Mouse (Mus musculus) kidney, postnatal 10 days (tissue): ENCODE data around the gene Rsad2.
"Not testable (repeated sequence)": the region's sequence is repeated elsewhere in the genome, so short reads cannot be mapped to it uniquely, and the experiment has no call there.

Source experiments
- DNase-seq: peaks from one replicate; pipeline ENCODE4 v3.0.0; 2021; ENCODE audit warnings: mixed read lengths

Rsad2 gene

DNA sequence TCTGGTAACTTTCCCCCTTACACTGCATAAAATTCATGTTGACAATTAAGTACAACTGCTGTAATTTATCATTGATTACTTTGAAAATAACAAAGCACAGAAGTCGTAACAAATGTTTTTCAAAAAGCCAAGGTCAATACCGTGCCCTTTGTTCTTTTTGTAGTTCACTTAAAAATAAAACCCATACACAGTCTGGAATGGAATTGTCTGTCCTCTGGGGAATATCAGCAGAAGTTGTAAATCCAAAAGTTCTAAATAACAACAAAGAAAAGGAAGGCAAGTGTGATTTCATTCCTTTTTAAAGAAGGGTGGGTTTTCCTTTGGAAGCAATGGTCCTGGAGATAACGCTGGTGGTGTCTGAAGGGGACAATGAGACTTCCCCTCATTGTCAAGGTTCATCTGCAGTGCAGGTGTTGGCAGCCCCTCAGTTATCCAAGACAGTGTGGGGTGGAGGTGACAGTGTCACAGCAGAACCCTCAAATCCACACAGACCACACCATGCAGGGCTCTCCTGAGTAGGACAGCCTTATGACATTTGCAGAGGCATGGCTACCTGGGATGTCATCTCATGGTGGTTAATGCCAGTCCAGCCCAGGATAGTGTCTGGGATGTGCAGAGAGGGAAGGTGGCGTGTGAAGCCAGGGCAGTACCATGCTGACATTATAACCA is 9.7 kb downstream of the Rsad2 start:
- DNase-seq, result no peak

- no peak for DNase-seq
Observed at GRCm38 (mm10) chr12:26444511-26444910, 11.7 kb downstream of the Rsad2 start.

- peak; percentile 93 for DNase-seq
Observed at GRCm38 (mm10) chr12:26444054-26444453, 12.2 kb downstream of the Rsad2 start.

DNA sequence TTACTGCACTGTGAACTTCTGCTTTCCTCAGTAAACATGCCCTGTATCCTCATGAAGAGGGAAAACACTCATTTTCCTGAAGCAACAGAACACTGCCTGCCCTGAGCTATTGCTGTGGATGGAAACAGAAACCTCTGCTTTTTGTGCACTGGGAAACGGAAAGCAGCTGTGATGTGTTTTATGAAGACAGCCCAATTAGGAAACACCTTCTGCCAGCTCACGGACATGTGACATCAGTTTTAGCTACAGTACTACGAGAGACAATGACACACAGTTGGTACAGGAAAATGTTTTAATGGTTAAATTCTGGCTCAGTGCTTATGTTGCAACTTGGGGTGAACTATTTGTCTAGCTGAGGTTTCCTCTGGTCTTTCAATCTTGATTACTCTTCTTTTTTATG is 16.9 kb downstream of the Rsad2 start:
- DNase-seq, result no peak

- no peak for DNase-seq
Observed at GRCm38 (mm10) chr12:26437950-26438349, 18.3 kb downstream of the Rsad2 start.

DNA sequence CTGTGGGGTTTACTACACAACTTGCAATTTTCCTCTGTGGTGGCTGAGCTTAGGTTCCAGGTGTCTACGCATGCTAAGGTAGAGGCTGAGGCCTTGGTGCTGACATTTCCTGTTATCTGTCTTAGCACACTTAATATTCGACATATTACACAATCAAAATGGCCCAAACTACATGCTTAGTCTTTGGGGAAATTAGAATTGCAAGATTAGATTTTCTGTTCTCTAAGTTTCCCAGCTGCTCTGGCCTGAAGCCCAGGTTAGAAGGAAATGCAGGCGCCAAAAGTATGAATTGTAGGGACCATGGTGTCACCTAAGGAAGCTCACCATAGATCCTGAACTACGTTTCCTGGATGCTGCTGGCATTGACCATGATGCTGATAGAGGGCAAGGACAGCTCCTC is 19.9 kb downstream of the Rsad2 start:
- peak; percentile 57 for DNase-seq

GRCm38 (mm10) chr12:26428771-26429170 is 27.5 kb downstream of the Rsad2 start:
- not testable (repeated sequence) for DNase-seq

GRCm38 (mm10) chr12:26424841-26425240 is 31.4 kb downstream of the Rsad2 start:
- no peak for DNase-seq

GRCm38 (mm10) chr12:26418322-26418721 is 37.9 kb downstream of the Rsad2 start:
- DNase-seq, result no peak

GRCm38 (mm10) chr12:26416636-26417295 is 39.5 kb downstream of the Rsad2 start:
- no peak for DNase-seq

DNA sequence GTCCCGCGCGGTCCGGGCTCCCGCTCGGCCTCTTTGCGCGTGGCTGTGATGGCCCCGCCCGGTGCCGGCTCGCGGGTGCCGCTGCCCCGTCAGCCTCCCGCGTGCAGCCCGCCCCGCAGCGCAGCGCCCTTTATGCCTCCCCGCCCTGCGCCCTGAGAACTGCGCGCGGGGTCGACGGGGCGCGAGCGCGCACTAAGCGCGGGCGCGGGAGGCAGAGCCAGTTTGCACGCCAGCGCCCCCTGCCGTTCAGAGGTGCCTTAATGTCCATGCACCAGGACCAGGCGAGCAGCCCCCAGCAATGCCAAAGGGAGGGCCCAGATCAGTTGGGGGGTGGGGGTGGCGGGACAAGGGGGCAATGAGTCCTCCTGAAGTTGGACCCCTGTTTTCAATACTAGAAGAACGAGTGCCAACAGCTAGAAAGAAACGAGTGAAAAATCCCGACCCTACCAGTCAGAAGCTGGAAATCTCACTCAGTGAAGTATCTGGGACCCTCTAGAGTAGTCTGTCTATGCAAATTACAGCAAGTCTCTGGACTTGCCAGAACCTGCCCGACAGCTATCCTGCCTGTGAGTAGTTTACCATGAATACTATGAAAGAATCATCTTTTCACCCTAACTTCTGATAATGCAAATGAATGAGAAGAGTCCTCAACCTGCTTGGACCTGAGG is 41.0 kb downstream of the Rsad2 start, which contains the start of gene Rnf144a:
Rnf144a (minus strand) TSS at position 151 of the 668 bp plus-strand sequence.
- DNase-seq, result peak; percentile 97

DNA sequence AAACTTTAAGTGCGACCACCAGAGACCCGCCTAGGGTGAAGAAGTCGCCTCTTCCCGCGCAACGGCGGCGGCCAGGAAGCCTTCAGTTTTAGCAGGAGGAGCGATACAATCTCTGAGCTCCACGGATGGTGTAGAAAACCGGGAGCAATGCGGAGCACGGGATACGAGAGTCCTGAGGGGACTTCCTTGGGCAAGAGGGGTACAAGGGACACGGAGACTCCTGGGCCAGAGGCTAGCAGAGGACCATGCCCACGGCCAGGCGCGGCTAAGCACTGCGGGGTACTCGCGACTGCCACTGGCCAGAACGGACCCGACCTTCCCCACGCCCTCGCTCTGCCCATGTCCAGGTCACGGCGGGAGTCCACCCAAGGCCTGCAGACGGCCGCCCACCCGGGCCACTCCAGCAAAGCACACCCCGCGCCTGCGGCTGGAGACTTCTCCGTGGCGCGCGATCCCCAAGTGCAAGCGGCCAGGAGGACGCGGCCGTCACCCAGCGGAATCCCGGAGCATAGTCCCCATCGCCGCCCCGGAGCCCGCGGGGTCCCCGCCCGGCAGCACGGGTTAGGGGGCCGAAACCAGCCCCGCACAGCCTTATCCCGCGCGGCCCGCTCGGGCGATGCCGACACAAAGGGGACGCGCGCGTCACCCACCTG is 41.7 kb downstream of the Rsad2 start:
- peak; percentile 71 for DNase-seq

DNA sequence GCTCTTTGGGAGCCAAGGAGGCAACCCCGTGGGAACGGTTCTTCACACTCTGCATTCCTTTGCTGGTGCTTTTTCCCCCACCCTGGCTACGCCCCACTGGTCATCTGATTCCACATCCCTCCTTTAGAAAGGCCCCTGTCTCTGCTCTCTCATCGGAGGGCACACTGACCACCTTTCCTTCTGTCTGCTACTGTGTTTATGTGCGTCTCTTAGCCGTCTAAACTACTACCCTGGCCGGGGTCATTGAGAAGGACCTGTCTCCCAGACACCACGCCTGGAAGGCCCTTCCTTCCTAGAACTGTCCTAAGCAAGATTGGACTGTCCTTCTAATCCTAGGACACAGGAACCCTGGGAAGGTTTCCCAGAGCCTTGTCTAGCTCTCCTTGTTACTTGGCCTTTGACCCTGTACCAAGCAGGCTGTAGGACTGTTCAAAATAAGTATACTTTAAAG is 42.3 kb downstream of the Rsad2 start:
- peak; percentile 35 for DNase-seq

DNA sequence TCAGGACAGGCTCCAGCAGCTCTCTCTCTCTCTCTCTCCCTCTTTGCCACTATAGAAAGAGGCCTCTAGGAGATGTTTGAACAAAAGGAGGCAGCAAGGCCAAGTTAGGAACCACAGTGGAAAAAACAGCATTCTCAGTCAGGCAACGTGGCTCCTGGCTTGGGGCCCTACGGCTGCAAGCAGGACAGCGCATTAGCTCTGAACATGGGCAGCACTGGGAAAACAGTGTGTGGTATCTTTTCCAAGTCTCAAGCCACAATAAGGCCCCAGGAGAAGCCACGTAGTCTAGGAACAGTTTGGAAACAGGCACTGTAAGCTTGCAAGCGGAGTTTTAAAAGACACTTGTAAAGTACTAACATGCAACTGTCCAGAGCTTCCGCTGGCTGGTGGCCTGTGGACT is 43.5 kb downstream of the Rsad2 start:
- DNase-seq, result peak; percentile 47

GRCm38 (mm10) chr12:26411841-26412450 is 44.3 kb downstream of the Rsad2 start:
- DNase-seq, result no peak

DNA sequence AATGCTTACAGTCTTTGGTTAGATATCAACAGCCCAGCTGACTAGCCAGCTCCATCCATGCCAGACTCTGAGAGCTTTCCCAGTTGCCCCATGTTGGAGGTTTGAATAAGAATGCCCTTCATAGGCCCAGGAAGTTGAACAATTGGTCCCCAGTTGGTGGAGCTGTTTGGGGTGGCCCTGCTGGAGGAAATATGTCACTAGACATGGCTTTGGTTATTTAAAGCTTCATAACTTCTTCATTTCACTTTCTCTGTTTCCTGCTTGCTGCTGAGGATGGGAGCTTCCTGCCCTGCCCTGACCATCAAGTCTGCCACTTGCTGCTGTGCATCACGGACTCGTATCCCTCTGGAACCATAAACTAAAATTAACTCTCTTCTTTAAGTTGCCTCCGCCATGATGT is 45.8 kb downstream of the Rsad2 start:
- no peak for DNase-seq

DNA sequence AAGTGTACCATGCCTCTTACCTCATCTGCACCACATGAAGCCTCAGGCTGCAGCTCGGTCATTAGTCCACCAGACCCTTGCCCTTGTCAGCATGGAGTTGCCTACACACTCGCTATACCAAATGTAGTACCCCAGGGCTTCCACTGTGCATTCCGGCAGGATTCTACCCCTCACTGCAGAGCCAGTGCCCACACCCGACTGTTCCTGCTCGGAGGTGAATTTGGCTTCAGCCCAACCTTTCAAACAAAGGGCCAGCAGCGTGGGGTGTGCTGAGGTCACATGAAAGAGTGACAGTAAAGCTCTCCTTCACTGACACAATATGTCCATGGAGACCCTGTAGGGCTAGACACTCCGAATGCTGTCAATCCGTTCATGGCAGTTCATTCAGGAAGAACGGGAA is 47.5 kb downstream of the Rsad2 start:
- DNase-seq, result no peak

DNA sequence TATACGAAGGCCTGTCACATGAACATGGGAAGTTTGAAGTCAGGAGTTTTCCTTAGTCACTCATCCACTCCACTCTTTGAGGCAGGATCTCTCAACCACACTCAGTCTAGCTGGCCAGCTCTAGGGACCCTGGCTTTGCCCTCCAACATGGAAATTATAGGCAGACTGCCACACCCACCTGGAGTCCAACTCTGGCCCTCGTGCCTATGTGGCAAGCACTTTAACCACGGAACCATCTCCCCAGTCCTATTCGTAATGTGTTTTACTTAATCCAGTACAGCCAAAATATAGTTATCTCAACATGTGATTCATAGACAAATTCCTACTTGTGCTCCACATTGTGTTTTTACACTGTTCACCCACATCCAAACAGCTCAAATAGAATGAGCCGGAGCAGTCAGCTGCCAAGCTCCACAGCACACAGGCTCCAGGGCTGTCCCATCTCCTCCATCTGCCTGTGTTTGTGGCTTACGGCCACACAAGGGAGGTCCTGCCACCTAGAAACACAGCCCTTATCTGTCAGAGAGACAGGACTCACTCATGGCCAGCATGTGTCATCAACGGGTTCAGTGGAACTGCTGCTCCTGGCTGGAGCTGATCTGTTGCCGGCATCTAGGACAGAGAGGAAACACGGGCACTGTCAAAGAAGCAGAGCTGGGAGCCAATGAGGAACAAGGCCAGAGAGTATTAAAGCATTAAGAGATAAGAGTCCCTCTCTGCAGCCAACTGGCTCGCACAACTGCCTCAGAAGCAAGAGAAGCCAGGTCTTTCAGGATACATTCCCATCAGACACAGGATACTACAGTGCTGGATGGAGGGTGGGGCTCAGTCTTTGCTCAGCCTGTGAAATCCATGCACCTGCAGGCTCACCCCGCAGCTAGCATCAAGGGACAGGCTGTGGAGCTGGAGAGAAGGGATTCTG is 51.2 kb downstream of the Rsad2 start:
- peak; percentile 43 for DNase-seq

- peak; percentile 76 for DNase-seq
Observed at GRCm38 (mm10) chr12:26403372-26404125, 52.7 kb downstream of the Rsad2 start.

- DNase-seq, result no peak
Observed at GRCm38 (mm10) chr12:26401696-26402470, 54.4 kb downstream of the Rsad2 start.
